Mouse (Mus musculus) megakaryocyte progenitor cell, adult 5-6 weeks (primary cell): ENCODE data around the gene Med26. TPM values are rescaled to one million over a fixed set of nuclear protein-coding genes. Genes with fewer than 3 reads are reported as not detected.

ENCODE experiments used
- total RNA-seq, 2 experiments: library from RNA; stranded (forward) in 1 of 2; stranded (reverse) in 1 of 2; fragments of 157-497, 149-512 nt in 1 of 2; fragments of 200-1000 nt in 1 of 2; gene quantifications; 2 replicates each; pipeline versions ENCODE4 v1.2.3 to v1.2.4; 2015 to 2017

The Med26 gene
- total RNA-seq, 2 experiments from 2014 or later: 8.6 to 10.0 TPM

Other genes with a start within 250 kb of the Med26 start
- gene Gm10282, start 243.0 kb downstream of the Med26 start, total RNA-seq (2015): 58.7 and 76.6 TPM in 2 replicates
- 68.3 and 86.8 TPM in 2 replicates for gene Gm10282, start 243.0 kb downstream of the Med26 start, total RNA-seq (2017)
- 10.8 and 21.8 TPM in 2 replicates for gene Klf2, start 229.2 kb downstream of the Med26 start, total RNA-seq (2015)
- gene Klf2, start 229.2 kb downstream of the Med26 start, total RNA-seq (2017): 2.0 and 6.6 TPM in 2 replicates
- gene Eps15l1, start 126.8 kb downstream of the Med26 start, total RNA-seq (2015): 44.6 and 57.1 TPM in 2 replicates
- 35.2 and 41.4 TPM in 2 replicates for gene Eps15l1, start 126.8 kb downstream of the Med26 start, total RNA-seq (2017)
- gene Calr3, start 104.4 kb downstream of the Med26 start, total RNA-seq (2015): 2.2 TPM in 2 replicates
- 2.9 TPM in 2 replicates for gene Calr3, start 104.4 kb downstream of the Med26 start, total RNA-seq (2017)
- 3.0 and 3.3 TPM in 2 replicates for gene 1700030K09Rik, start 104.4 kb downstream of the Med26 start, total RNA-seq (2015)
- 6.3 and 6.5 TPM in 2 replicates for gene 1700030K09Rik, start 104.4 kb downstream of the Med26 start, total RNA-seq (2017)
- 80.1 and 106 TPM in 2 replicates for gene Cherp, start 73.0 kb downstream of the Med26 start, total RNA-seq (2015)
- 17.7 and 23.8 TPM in 2 replicates for gene Cherp, start 73.0 kb downstream of the Med26 start, total RNA-seq (2017)
- 27.3 and 40.7 TPM in 2 replicates for gene Slc35e1, start 55.7 kb downstream of the Med26 start, total RNA-seq (2015)
- 26.8 and 30.3 TPM in 2 replicates for gene Slc35e1, start 55.7 kb downstream of the Med26 start, total RNA-seq (2017)
- gene Smim7, start 22.8 kb upstream of the Med26 start, total RNA-seq (2015): 45.9 and 54.0 TPM in 2 replicates
- gene Smim7, start 22.8 kb upstream of the Med26 start, total RNA-seq (2017): 47.5 and 52.1 TPM in 2 replicates
- gene Tmem38a, start 23.8 kb upstream of the Med26 start, total RNA-seq (2015): 0.42 and 1.1 TPM in 2 replicates
- 0.58 and 1.6 TPM in 2 replicates for gene Tmem38a, start 23.8 kb upstream of the Med26 start, total RNA-seq (2017)
- gene Nwd1, start 98.4 kb upstream of the Med26 start, total RNA-seq (2015): 3.1 and 4.7 TPM in 2 replicates
- 4.0 and 5.4 TPM in 2 replicates for gene Nwd1, start 98.4 kb upstream of the Med26 start, total RNA-seq (2017)
- 81.9 and 87.4 TPM in 2 replicates for gene Sin3b, start 175.0 kb upstream of the Med26 start, total RNA-seq (2015)
- 79.8 and 86.7 TPM in 2 replicates for gene Sin3b, start 175.0 kb upstream of the Med26 start, total RNA-seq (2017)
- 2.6 and 2.9 TPM in 2 replicates for gene F2rl3, start 213.6 kb upstream of the Med26 start, total RNA-seq (2015)
- 3.0 and 3.1 TPM in 2 replicates for gene F2rl3, start 213.6 kb upstream of the Med26 start, total RNA-seq (2017)